Mouse (Mus musculus) CH12.LX (cell line): ENCODE measurements around the gene Cul9. TPM values are rescaled to one million over a fixed set of nuclear protein-coding genes. Genes with fewer than 3 reads are reported as not detected.

Experiments used
- DNase-seq: peaks from one replicate; pipeline ENCODE4 v3.0.0-alpha.2; 2013; ENCODE audit errors: extremely low read depth
- H3K27ac ChIP-seq: 2 replicates; pipeline ENCODE4 v1.5.1; 2012; ENCODE audit warnings: low read depth, mild to moderate bottlenecking, control low read depth, moderate library complexity; ENCODE audit not compliant: insufficient read depth
- H3K27me3 ChIP-seq: replicated peaks from 2 replicates; pipeline ENCODE3; 2012; ENCODE audit warnings: inconsistent platforms
- H3K36me3 ChIP-seq, 2 experiments: replicated peaks in 1 of 2; 2 replicates each; pipeline versions ENCODE3 to v1.6.1; 2012; ENCODE audit warnings: inconsistent platforms in 1 of 2, low read length in 1 of 2, mild to moderate bottlenecking in 1 of 2, mixed read lengths in 1 of 2, moderate library complexity in 1 of 2; ENCODE audit not compliant: control insufficient read depth in 1 of 2, insufficient read depth in 1 of 2
- H3K4me1 ChIP-seq, 2 experiments: 2 replicates each; pipeline ENCODE4 v1.6.1; 2012; ENCODE audit warnings: inconsistent platforms in 1 of 2, moderate library complexity in 1 of 2; ENCODE audit not compliant: insufficient read depth in 2 of 2, control insufficient read depth in 1 of 2
- H3K4me2 ChIP-seq: 2 replicates; pipeline ENCODE4 v1.6.1; 2012; ENCODE audit warnings: low read depth, mild to moderate bottlenecking, control low read depth; ENCODE audit not compliant: poor library complexity, insufficient read depth, severe bottlenecking
- H3K4me3 ChIP-seq, 3 experiments: fragments of 150-350 bp in 1 of 3; sonication (generic) in 1 of 3; replicated peaks in 1 of 3; 2 replicates each; pipeline versions ENCODE3 to v1.5.1; 2011 to 2012; ENCODE audit warnings: low read depth in 2 of 3, low read length in 2 of 3, mild to moderate bottlenecking in 2 of 3, moderate library complexity in 2 of 3, control low read depth in 1 of 3, improper control_type of control experiment in 1 of 3, inconsistent platforms in 1 of 3, mixed read lengths in 1 of 3; ENCODE audit not compliant: poor library complexity in 1 of 3
- H3K79me2 ChIP-seq: replicated peaks from 2 replicates; pipeline ENCODE4 v1.6.1; 2012; ENCODE audit warnings: mild to moderate bottlenecking, moderate library complexity; ENCODE audit not compliant: control insufficient read depth, poor library complexity, insufficient read depth, severe bottlenecking; ENCODE audit errors: extremely low read depth
- H3K9ac ChIP-seq: 2 replicates; pipeline ENCODE4 v1.6.1; 2012; ENCODE audit warnings: low read depth, mild to moderate bottlenecking, control low read depth, moderate library complexity; ENCODE audit not compliant: insufficient read depth
- H3K9me3 ChIP-seq: replicated peaks from 2 replicates; pipeline ENCODE3; 2012; ENCODE audit warnings: low read length, inconsistent platforms, mixed read lengths
- BHLHE40 ChIP-seq: IDR thresholded peaks from 2 replicates; pipeline ENCODE4 v1.6.1; 2011; ENCODE audit warnings: mild to moderate bottlenecking, low read depth, low read length, improper control_type of control experiment
- CHD2 ChIP-seq: IDR thresholded peaks from 2 replicates; pipeline ENCODE4 v1.6.1; 2011; ENCODE audit warnings: low read length, improper control_type of control experiment
- E2F4 ChIP-seq: IDR thresholded peaks from 2 replicates; pipeline ENCODE4 v1.6.1; 2011; ENCODE audit warnings: low read depth, low read length, improper control_type of control experiment; ENCODE audit not compliant: insufficient replicate concordance
- EP300 ChIP-seq: IDR thresholded peaks from 2 replicates; pipeline ENCODE4 v1.6.1; 2011; ENCODE audit warnings: low read length, improper control_type of control experiment
- GABPA ChIP-seq: IDR thresholded peaks from 2 replicates; pipeline ENCODE4 v1.6.1; 2012; ENCODE audit warnings: low read depth, low read length, improper control_type of control experiment, inconsistent platforms; ENCODE audit not compliant: insufficient replicate concordance
- KAT2A ChIP-seq: IDR thresholded peaks from 2 replicates; pipeline ENCODE4 v1.6.1; 2012; ENCODE audit warnings: low read length, improper control_type of control experiment, inconsistent platforms; ENCODE audit not compliant: insufficient replicate concordance
- MAX ChIP-seq: IDR thresholded peaks from 2 replicates; pipeline ENCODE4 v1.6.1; 2011; ENCODE audit warnings: low read length, improper control_type of control experiment
- MXI1 ChIP-seq: IDR thresholded peaks from 2 replicates; pipeline ENCODE4 v1.6.1; 2011; ENCODE audit warnings: mild to moderate bottlenecking, low read depth, low read length, improper control_type of control experiment
- MYC ChIP-seq: IDR thresholded peaks from 2 replicates; pipeline ENCODE4 v1.6.1; 2011; ENCODE audit warnings: low read depth, mild to moderate bottlenecking, improper control_type of control experiment, low read length
- NELFE ChIP-seq: IDR thresholded peaks from 2 replicates; pipeline ENCODE4 v1.6.1; 2011; ENCODE audit warnings: low read depth, low read length, improper control_type of control experiment
- POLR2A ChIP-seq: IDR thresholded peaks from 2 replicates; pipeline ENCODE4 v1.6.1; 2011; ENCODE audit warnings: low read depth, mild to moderate bottlenecking, improper control_type of control experiment, low read length
- RAD21 ChIP-seq: IDR thresholded peaks from 2 replicates; pipeline ENCODE4 v1.6.1; 2011; ENCODE audit warnings: low read depth, mild to moderate bottlenecking, low read length, improper control_type of control experiment, moderate library complexity
- SMC3 ChIP-seq: IDR thresholded peaks from 2 replicates; pipeline ENCODE4 v1.6.1; 2011; ENCODE audit warnings: low read depth, low read length, improper control_type of control experiment
- UBTF ChIP-seq: IDR thresholded peaks from 2 replicates; pipeline ENCODE4 v1.6.1; 2012; ENCODE audit warnings: low read depth, mild to moderate bottlenecking, inconsistent platforms, low read length, improper control_type of control experiment, moderate library complexity
- USF1 ChIP-seq: IDR thresholded peaks from 2 replicates; pipeline ENCODE4 v1.6.1; 2014; ENCODE audit warnings: low read depth, mild to moderate bottlenecking, inconsistent platforms, low read length, improper control_type of control experiment
- ZNF384 ChIP-seq: IDR thresholded peaks from 2 replicates; pipeline ENCODE4 v1.6.1; 2012; ENCODE audit warnings: low read depth, low read length, improper control_type of control experiment, inconsistent platforms
- dilution Hi-C: fragments of 300-500 bp; cut with MboI; formaldehyde crosslinking; loops from 2 replicates; pipeline ENCODE4 v1.14.3; 2020; ENCODE audit warnings: low sequenced_read_pairs; ENCODE audit not compliant: extremely low pct_unique_long_range_greater_than_20kb, extremely low pct_ligation_motif_present
- in situ Hi-C: fragments of 300-500 bp; cut with MboI; formaldehyde crosslinking; loops from 3 replicates; pipeline ENCODE4 v1.14.3; 2019; ENCODE audit warnings: low sequenced_read_pairs, low pct_ligation_motif_present, low pct_unique_long_range_greater_than_20kb, mixed read lengths
- polyA plus RNA-seq: library from polyadenylated mRNA; unstranded; fragments of >175 nt; gene quantifications from 2 replicates; pipeline ENCODE4 v1.2.1, GENCODE M21; 2012; ENCODE audit warnings: low read depth; ENCODE audit not compliant: insufficient read length
- total RNA-seq, 2 experiments: library from RNA; depleted of rRNA; stranded (reverse); fragments of 300-350 nt in 1 of 2; fragments of >200 nt in 1 of 2; gene quantifications; 2 replicates each; pipeline ENCODE4 v1.2.3; 2012 to 2014

Gene Cul9
- total and polyA plus RNA-seq, 3 experiments, result 0.08 to 0.27 TPM; not detected in 1

DNA sequence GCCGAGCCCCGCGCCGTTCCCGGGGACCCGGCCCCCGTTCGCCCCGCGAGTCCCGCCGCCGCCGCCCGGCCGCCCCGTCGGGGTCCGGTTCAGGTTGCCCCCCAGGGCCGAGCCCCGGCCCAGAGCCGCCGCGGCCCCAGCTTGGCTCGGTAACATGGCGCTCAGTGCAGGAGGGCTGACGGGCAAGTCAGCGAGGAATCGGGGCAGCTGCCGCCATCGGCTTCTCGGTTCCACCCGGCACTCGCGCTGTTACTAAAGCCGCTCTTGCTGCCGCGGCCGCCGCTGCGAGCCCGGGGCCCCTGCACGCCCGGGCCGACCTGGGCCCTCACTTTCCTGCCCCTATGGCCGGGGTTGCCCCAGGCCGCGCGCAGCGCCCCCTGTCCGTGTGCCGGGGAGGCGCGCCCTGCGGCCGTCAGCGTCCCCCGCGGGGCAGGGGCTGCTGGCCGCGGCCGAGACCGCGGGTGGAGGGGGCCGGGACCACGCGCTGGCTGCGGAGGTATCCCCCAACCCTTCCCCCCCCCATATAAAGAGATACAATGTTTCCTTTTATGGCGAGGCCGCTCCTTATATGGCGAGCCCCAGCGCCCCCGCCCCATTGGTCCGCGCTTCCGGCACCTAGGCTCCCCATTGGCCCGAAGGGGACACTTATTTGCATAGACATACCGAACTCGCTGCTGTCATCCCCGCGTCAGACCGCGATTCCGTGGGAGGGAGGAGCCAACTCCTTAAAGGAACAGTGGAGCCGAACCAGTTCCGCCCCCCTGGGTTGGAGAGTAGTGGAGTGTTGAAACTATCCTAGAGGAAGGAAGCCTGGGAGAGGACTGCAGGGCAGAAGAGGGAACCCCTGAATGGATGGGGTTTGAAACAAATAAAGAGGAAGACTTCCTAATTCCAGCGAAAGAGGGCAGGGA, 9.7 kb upstream of the Cul9 start, which contains the start of gene Srf (continued):
- TF ChIP-seq EP300, result no peak
- TF ChIP-seq NELFE, result peak; percentile 83
- no peak for TF ChIP-seq E2F4
- TF ChIP-seq BHLHE40, result no peak; the same call in 1 of the 2 replicates
- TF ChIP-seq RAD21, result no peak
- TF ChIP-seq SMC3, result no peak
- TF ChIP-seq KAT2A, result 0 out of 2 replicates have a peak, but pooled peaks have one; percentile 49
- TF ChIP-seq MYC, result no peak
- TF ChIP-seq USF1, result no peak
- TF ChIP-seq ZNF384, result no peak
- no peak for TF ChIP-seq GABPA
- peak; percentile 69; the same call in 1 of the 2 replicates for TF ChIP-seq CHD2
- peak; percentile 84 for TF ChIP-seq POLR2A
- no peak for TF ChIP-seq UBTF
- TF ChIP-seq, all 38 proteins: peak for 19

DNA sequence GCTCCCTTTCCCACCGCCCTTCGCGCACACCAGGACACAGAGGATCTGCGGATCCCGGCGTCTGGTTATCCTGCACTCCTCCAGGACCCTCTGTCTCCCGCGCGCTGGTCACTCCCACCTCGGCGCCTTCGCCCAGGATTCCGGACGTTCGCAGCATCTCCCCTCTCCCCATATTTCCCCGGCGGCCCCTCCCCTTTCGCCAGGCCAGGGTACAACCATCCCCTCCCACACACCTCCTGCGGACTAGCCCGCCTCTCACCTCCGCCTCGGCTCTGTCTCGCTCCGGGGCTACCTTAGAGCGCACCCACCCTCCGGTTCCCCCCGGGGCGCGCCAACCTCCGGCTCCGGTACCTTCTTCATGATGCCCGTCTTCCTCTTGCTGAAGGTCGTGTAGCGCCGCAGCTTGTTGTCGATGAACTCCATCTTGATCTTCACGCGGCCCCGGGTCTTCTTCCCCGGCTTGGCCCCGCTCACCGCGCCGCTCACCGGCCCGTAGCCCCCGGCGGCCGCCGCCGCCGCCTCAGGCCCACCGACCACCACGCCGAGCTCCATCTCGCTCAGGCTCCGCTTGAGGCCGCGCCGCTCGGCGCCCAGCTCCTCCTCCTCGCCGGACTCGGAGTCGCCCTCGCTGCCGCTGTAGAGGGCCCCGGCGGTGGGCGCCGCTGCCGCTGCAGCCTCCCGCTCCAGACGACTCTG, 8.9 kb upstream of the Cul9 start:
- Histone ChIP-seq H3K4me3 (peak overlapping the region; percentile 70 to 92 (median 90)), H3K4me2 (peak overlapping the region; percentile 75), H3K4me1 (peaks cover 22 to 45% of the 10 kb centered on the region in 2 experiments), H3K9ac (peak overlapping the region; percentile 82), H3K9me3 (no peaks in the 10 kb centered on the region), H3K27me3 (no peaks in the 10 kb centered on the region), H3K79me2 (peaks cover 20% of the 10 kb centered on the region), H3K36me3 (peaks cover 16 to 34% of the 10 kb centered on the region in 2 experiments), H3K27ac (no peak overlapping the region)
- in situ Hi-C loops, result no loop called here
- dilution Hi-C loops, result no loop called here
- TF ChIP-seq MAX (no peak), UBTF (0 out of 2 replicates have a peak, but pooled peaks have one; percentile 41)
- TF ChIP-seq, all 38 proteins: peak for 1
- DNase-seq, result no peak

DNA sequence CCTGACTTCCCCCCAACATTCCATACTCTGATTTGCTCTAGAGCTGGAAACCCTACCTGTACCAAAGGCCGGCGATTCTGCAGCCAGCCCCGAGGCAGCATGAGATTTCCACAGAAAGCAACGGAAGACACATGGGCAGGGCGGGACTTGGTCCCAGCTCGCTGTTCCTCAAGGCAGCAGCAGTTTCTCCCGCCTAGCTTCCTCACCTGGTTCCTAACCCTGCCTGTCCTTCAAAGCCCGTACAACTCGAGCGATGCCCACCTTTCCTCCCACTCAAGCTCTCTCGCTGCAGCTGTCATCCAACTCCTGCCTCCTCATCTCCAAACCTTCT, 8.4 kb upstream of the Cul9 start:
- Histone ChIP-seq H3K4me3 (peak overlapping the region; percentile 70 to 92 (median 90)), H3K27me3 (no peaks in the 10 kb centered on the region), H3K9ac (peak overlapping the region; percentile 82; the same call in 1 of the 2 replicates), H3K4me1 (peaks cover 22 to 45% of the 10 kb centered on the region in 2 experiments), H3K4me2 (peak overlapping the region; percentile 75), H3K27ac (no peak overlapping the region), H3K79me2 (peaks cover 20% of the 10 kb centered on the region), H3K9me3 (no peaks in the 10 kb centered on the region), H3K36me3 (peaks cover 21 to 39% of the 10 kb centered on the region in 2 experiments)
- dilution Hi-C loops (no loop called here), in situ Hi-C loops (no loop called here)
- DNase-seq, result no peak
- TF ChIP-seq MXI1 (0 out of 2 replicates have a peak, but pooled peaks have one; percentile 25), KAT2A (no peak)
